Mouse (Mus musculus) small intestine, adult 2 months (tissue): ENCODE measurements around the gene Ndufs7.

Source experiments
- CTCF ChIP-seq: fragments of 200-500 bp; IDR thresholded peaks from 2 replicates; pipeline ENCODE4 v1.5.1; 2012; ENCODE audit warnings: low read depth, mild to moderate bottlenecking, control low read depth, inconsistent platforms, low read length, moderate library complexity, mixed read lengths; ENCODE audit not compliant: insufficient replicate concordance, insufficient read length; ENCODE audit errors: extremely low read depth
- POLR2A ChIP-seq: fragments of 200-500 bp; IDR thresholded peaks from 2 replicates; pipeline ENCODE4 v1.6.1; 2012; ENCODE audit warnings: low read depth, mild to moderate bottlenecking, control low read depth, inconsistent platforms, low read length, moderate library complexity

GRCm38 (mm10) chr10:80260642-80261584, 12.0 kb downstream of the Ndufs7 start, which contains the start of the genes Gamt and Dazap1:
- TF ChIP-seq CTCF (no peak), POLR2A (peak; percentile 24)
